Mouse (Mus musculus) CH12.LX (cell line): ENCODE data around the gene Myh2. TPM values are rescaled to one million over a fixed set of nuclear protein-coding genes. Genes with fewer than 3 reads are reported as not detected.

Experiments used
- DNase-seq: peaks from one replicate; pipeline ENCODE4 v3.0.0-alpha.2; 2013; ENCODE audit errors: extremely low read depth
- H3K27ac ChIP-seq: 2 replicates; pipeline ENCODE4 v1.5.1; 2012; ENCODE audit warnings: low read depth, mild to moderate bottlenecking, control low read depth, moderate library complexity; ENCODE audit not compliant: insufficient read depth
- H3K27me3 ChIP-seq: replicated peaks from 2 replicates; pipeline ENCODE3; 2012; ENCODE audit warnings: inconsistent platforms
- H3K36me3 ChIP-seq, 2 experiments: replicated peaks in 1 of 2; 2 replicates each; pipeline versions ENCODE3 to v1.6.1; 2012; ENCODE audit warnings: inconsistent platforms in 1 of 2, low read length in 1 of 2, mild to moderate bottlenecking in 1 of 2, mixed read lengths in 1 of 2, moderate library complexity in 1 of 2; ENCODE audit not compliant: control insufficient read depth in 1 of 2, insufficient read depth in 1 of 2
- H3K4me1 ChIP-seq, 2 experiments: 2 replicates each; pipeline ENCODE4 v1.6.1; 2012; ENCODE audit warnings: inconsistent platforms in 1 of 2, moderate library complexity in 1 of 2; ENCODE audit not compliant: insufficient read depth in 2 of 2, control insufficient read depth in 1 of 2
- H3K4me2 ChIP-seq: 2 replicates; pipeline ENCODE4 v1.6.1; 2012; ENCODE audit warnings: low read depth, mild to moderate bottlenecking, control low read depth; ENCODE audit not compliant: poor library complexity, insufficient read depth, severe bottlenecking
- H3K4me3 ChIP-seq, 3 experiments: fragments of 150-350 bp in 1 of 3; sonication (generic) in 1 of 3; replicated peaks in 1 of 3; 2 replicates each; pipeline versions ENCODE3 to v1.5.1; 2011 to 2012; ENCODE audit warnings: low read depth in 2 of 3, low read length in 2 of 3, mild to moderate bottlenecking in 2 of 3, moderate library complexity in 2 of 3, control low read depth in 1 of 3, improper control_type of control experiment in 1 of 3, inconsistent platforms in 1 of 3, mixed read lengths in 1 of 3; ENCODE audit not compliant: poor library complexity in 1 of 3
- H3K79me2 ChIP-seq: replicated peaks from 2 replicates; pipeline ENCODE4 v1.6.1; 2012; ENCODE audit warnings: mild to moderate bottlenecking, moderate library complexity; ENCODE audit not compliant: control insufficient read depth, poor library complexity, insufficient read depth, severe bottlenecking; ENCODE audit errors: extremely low read depth
- H3K9ac ChIP-seq: 2 replicates; pipeline ENCODE4 v1.6.1; 2012; ENCODE audit warnings: low read depth, mild to moderate bottlenecking, control low read depth, moderate library complexity; ENCODE audit not compliant: insufficient read depth
- H3K9me3 ChIP-seq: replicated peaks from 2 replicates; pipeline ENCODE3; 2012; ENCODE audit warnings: low read length, inconsistent platforms, mixed read lengths
- BHLHE40 ChIP-seq: IDR thresholded peaks from 2 replicates; pipeline ENCODE4 v1.6.1; 2011; ENCODE audit warnings: mild to moderate bottlenecking, low read depth, low read length, improper control_type of control experiment
- CHD1 ChIP-seq: IDR thresholded peaks from 2 replicates; pipeline ENCODE4 v1.6.1; 2012; ENCODE audit warnings: low read depth, low read length, improper control_type of control experiment, inconsistent platforms
- CHD2 ChIP-seq: IDR thresholded peaks from 2 replicates; pipeline ENCODE4 v1.6.1; 2011; ENCODE audit warnings: low read length, improper control_type of control experiment
- CTCF ChIP-seq, 2 experiments: IDR thresholded peaks in 1 of 2; conservative IDR thresholded peaks in 1 of 2; 2 replicates each; pipeline ENCODE4 v1.5.1; 2011 to 2012; ENCODE audit warnings: low read depth in 2 of 2, low read length in 2 of 2, improper control_type of control experiment in 1 of 2, inconsistent platforms in 1 of 2, mild to moderate bottlenecking in 1 of 2, moderate library complexity in 1 of 2
- E2F4 ChIP-seq: IDR thresholded peaks from 2 replicates; pipeline ENCODE4 v1.6.1; 2011; ENCODE audit warnings: low read depth, low read length, improper control_type of control experiment; ENCODE audit not compliant: insufficient replicate concordance
- ELF1 ChIP-seq: IDR thresholded peaks from 2 replicates; pipeline ENCODE4 v1.6.1; 2014; ENCODE audit warnings: low read depth, mild to moderate bottlenecking, inconsistent platforms, low read length, improper control_type of control experiment
- EP300 ChIP-seq: IDR thresholded peaks from 2 replicates; pipeline ENCODE4 v1.6.1; 2011; ENCODE audit warnings: low read length, improper control_type of control experiment
- ETS1 ChIP-seq: conservative IDR thresholded peaks from 2 replicates; pipeline ENCODE4 v1.6.1; 2012; ENCODE audit warnings: low read depth, mild to moderate bottlenecking, inconsistent platforms, low read length, improper control_type of control experiment, moderate library complexity
- GABPA ChIP-seq: IDR thresholded peaks from 2 replicates; pipeline ENCODE4 v1.6.1; 2012; ENCODE audit warnings: low read depth, low read length, improper control_type of control experiment, inconsistent platforms; ENCODE audit not compliant: insufficient replicate concordance
- HCFC1 ChIP-seq: IDR thresholded peaks from 2 replicates; pipeline ENCODE4 v1.6.1; 2012; ENCODE audit warnings: low read depth, mild to moderate bottlenecking, inconsistent platforms, low read length, improper control_type of control experiment
- IRF4 ChIP-seq: IDR thresholded peaks from 2 replicates; pipeline ENCODE4 v1.6.1; 2014; ENCODE audit warnings: low read depth, mild to moderate bottlenecking, inconsistent platforms, low read length, improper control_type of control experiment
- JUN ChIP-seq: IDR thresholded peaks from 2 replicates; pipeline ENCODE4 v1.6.1; 2011; ENCODE audit warnings: low read depth, mild to moderate bottlenecking, low read length, improper control_type of control experiment, moderate library complexity; ENCODE audit not compliant: insufficient read depth
- JUND ChIP-seq: conservative IDR thresholded peaks from 2 replicates; pipeline ENCODE4 v1.6.1; 2011; ENCODE audit warnings: low read depth, low read length, improper control_type of control experiment
- KAT2A ChIP-seq: IDR thresholded peaks from 2 replicates; pipeline ENCODE4 v1.6.1; 2012; ENCODE audit warnings: low read length, improper control_type of control experiment, inconsistent platforms; ENCODE audit not compliant: insufficient replicate concordance
- MAFK ChIP-seq: IDR thresholded peaks from 2 replicates; pipeline ENCODE4 v1.6.1; 2011; ENCODE audit warnings: low read length, improper control_type of control experiment; ENCODE audit not compliant: insufficient replicate concordance
- MAX ChIP-seq: IDR thresholded peaks from 2 replicates; pipeline ENCODE4 v1.6.1; 2011; ENCODE audit warnings: low read length, improper control_type of control experiment
- MAZ ChIP-seq: IDR thresholded peaks from 2 replicates; pipeline ENCODE4 v1.6.1; 2012; ENCODE audit warnings: low read depth, mild to moderate bottlenecking, inconsistent platforms, low read length, improper control_type of control experiment, moderate library complexity
- MEF2A ChIP-seq: IDR thresholded peaks from 2 replicates; pipeline ENCODE4 v1.6.1; 2014; ENCODE audit warnings: low read depth, mild to moderate bottlenecking, inconsistent platforms, low read length, improper control_type of control experiment, borderline replicate concordance
- MXI1 ChIP-seq: IDR thresholded peaks from 2 replicates; pipeline ENCODE4 v1.6.1; 2011; ENCODE audit warnings: mild to moderate bottlenecking, low read depth, low read length, improper control_type of control experiment
- MYC ChIP-seq: IDR thresholded peaks from 2 replicates; pipeline ENCODE4 v1.6.1; 2011; ENCODE audit warnings: low read depth, mild to moderate bottlenecking, improper control_type of control experiment, low read length
- NELFE ChIP-seq: IDR thresholded peaks from 2 replicates; pipeline ENCODE4 v1.6.1; 2011; ENCODE audit warnings: low read depth, low read length, improper control_type of control experiment
- NRF1 ChIP-seq: IDR thresholded peaks from 2 replicates; pipeline ENCODE4 v1.6.1; 2014; ENCODE audit warnings: low read depth, mild to moderate bottlenecking, inconsistent platforms, low read length, improper control_type of control experiment, moderate library complexity
- PAX5 ChIP-seq: IDR thresholded peaks from 2 replicates; pipeline ENCODE4 v1.6.1; 2012; ENCODE audit warnings: low read length, inconsistent platforms, mixed read lengths
- POLR2A ChIP-seq: IDR thresholded peaks from 2 replicates; pipeline ENCODE4 v1.6.1; 2011; ENCODE audit warnings: low read depth, mild to moderate bottlenecking, improper control_type of control experiment, low read length
- POLR2AphosphoS2 ChIP-seq: IDR thresholded peaks from 2 replicates; pipeline ENCODE4 v1.6.1; 2011; ENCODE audit warnings: low read depth, low read length, improper control_type of control experiment
- RAD21 ChIP-seq: IDR thresholded peaks from 2 replicates; pipeline ENCODE4 v1.6.1; 2011; ENCODE audit warnings: low read depth, mild to moderate bottlenecking, low read length, improper control_type of control experiment, moderate library complexity
- RCOR1 ChIP-seq: conservative IDR thresholded peaks from 2 replicates; pipeline ENCODE4 v1.6.1; 2012; ENCODE audit warnings: low read depth, mild to moderate bottlenecking, inconsistent platforms, low read length, improper control_type of control experiment
- SIN3A ChIP-seq: IDR thresholded peaks from 2 replicates; pipeline ENCODE4 v1.6.1; 2012; ENCODE audit warnings: low read length, improper control_type of control experiment, inconsistent platforms
- SMC3 ChIP-seq: IDR thresholded peaks from 2 replicates; pipeline ENCODE4 v1.6.1; 2011; ENCODE audit warnings: low read depth, low read length, improper control_type of control experiment
- TBP ChIP-seq: conservative IDR thresholded peaks from 2 replicates; pipeline ENCODE4 v1.6.1; 2011; ENCODE audit warnings: low read depth, low read length, improper control_type of control experiment
- TCF12 ChIP-seq: IDR thresholded peaks from 2 replicates; pipeline ENCODE4 v1.6.1; 2014; ENCODE audit warnings: low read depth, mild to moderate bottlenecking, inconsistent platforms, low read length, improper control_type of control experiment
- UBTF ChIP-seq: IDR thresholded peaks from 2 replicates; pipeline ENCODE4 v1.6.1; 2012; ENCODE audit warnings: low read depth, mild to moderate bottlenecking, inconsistent platforms, low read length, improper control_type of control experiment, moderate library complexity
- USF1 ChIP-seq: IDR thresholded peaks from 2 replicates; pipeline ENCODE4 v1.6.1; 2014; ENCODE audit warnings: low read depth, mild to moderate bottlenecking, inconsistent platforms, low read length, improper control_type of control experiment
- USF2 ChIP-seq: conservative IDR thresholded peaks from 2 replicates; pipeline ENCODE4 v1.6.1; 2011; ENCODE audit warnings: low read depth, low read length, improper control_type of control experiment
- ZC3H11A ChIP-seq: IDR thresholded peaks from 2 replicates; pipeline ENCODE4 v1.6.1; 2012; ENCODE audit warnings: low read depth, mild to moderate bottlenecking, inconsistent platforms, low read length, improper control_type of control experiment
- ZKSCAN1 ChIP-seq: IDR thresholded peaks from 2 replicates; pipeline ENCODE4 v1.6.1; 2012; ENCODE audit warnings: low read depth, inconsistent platforms, low read length, improper control_type of control experiment, borderline replicate concordance
- ZMIZ1 ChIP-seq: IDR thresholded peaks from 2 replicates; pipeline ENCODE4 v1.6.1; 2012; ENCODE audit warnings: low read depth, mild to moderate bottlenecking, inconsistent platforms, low read length, improper control_type of control experiment
- ZNF384 ChIP-seq: IDR thresholded peaks from 2 replicates; pipeline ENCODE4 v1.6.1; 2012; ENCODE audit warnings: low read depth, low read length, improper control_type of control experiment, inconsistent platforms
- dilution Hi-C: fragments of 300-500 bp; cut with MboI; formaldehyde crosslinking; loops from 2 replicates; pipeline ENCODE4 v1.14.3; 2020; ENCODE audit warnings: low sequenced_read_pairs; ENCODE audit not compliant: extremely low pct_unique_long_range_greater_than_20kb, extremely low pct_ligation_motif_present
- in situ Hi-C: fragments of 300-500 bp; cut with MboI; formaldehyde crosslinking; loops from 3 replicates; pipeline ENCODE4 v1.14.3; 2019; ENCODE audit warnings: low sequenced_read_pairs, low pct_ligation_motif_present, low pct_unique_long_range_greater_than_20kb, mixed read lengths
- polyA plus RNA-seq: library from polyadenylated mRNA; unstranded; fragments of >175 nt; gene quantifications from 2 replicates; pipeline ENCODE4 v1.2.1, GENCODE M21; 2012; ENCODE audit warnings: low read depth; ENCODE audit not compliant: insufficient read length
- total RNA-seq, 2 experiments: library from RNA; depleted of rRNA; stranded (reverse); fragments of 300-350 nt in 1 of 2; fragments of >200 nt in 1 of 2; gene quantifications; 2 replicates each; pipeline ENCODE4 v1.2.3; 2012 to 2014

Myh2 gene
- total and polyA plus RNA-seq, 3 experiments = 0.04 to 0.08 TPM; not detected in 1

- Histone ChIP-seq H3K79me2 (no peaks in the 10 kb centered on the region), H3K4me3 (peak overlapping the region in 1 of 3 experiments; percentile 8), H3K4me1 (peaks cover 17 to 42% of the 10 kb centered on the region in 2 experiments), H3K27me3 (no peaks in the 10 kb centered on the region), H3K4me2 (peak overlapping the region; percentile 83), H3K9ac (no peak overlapping the region), H3K36me3 (peaks cover 0 to 26% of the 10 kb centered on the region in 2 experiments), H3K27ac (peak overlapping the region; percentile 67), H3K9me3 (no peaks in the 10 kb centered on the region)
- dilution Hi-C loops (no loop called here), in situ Hi-C loops (loop anchor here (10.0 kb wide), 1 partner anchor 65 kb away; no protein-coding TSS in a partner anchor)
- peak; percentile 95 for DNase-seq
- TF ChIP-seq MXI1 (no peak), SMC3 (peak; percentile 35), JUND (peak; percentile 28; the same call in 1 of the 2 replicates), IRF4 (peak; percentile 97), GABPA (no peak), ZNF384 (no peak; the same call in 1 of the 2 replicates), ZC3H11A (no peak), EP300 (peak; percentile 98), NELFE (peak; percentile 49; the same call in 1 of the 2 replicates), PAX5 (no peak), CHD2 (peak; percentile 89), MAX (peak; percentile 78), POLR2A (no peak), E2F4 (0 out of 2 replicates have a peak, but pooled peaks have one; percentile 71), TCF12 (peak; percentile 62), HCFC1 (peak; percentile 52), RCOR1 (peak; percentile 98), RAD21 (no peak; the same call in 1 of the 2 replicates), ELF1 (peak; percentile 65), ETS1 (peak; percentile 81), TBP (peak; percentile 74; the same call in 1 of the 2 replicates), ZKSCAN1 (no peak), POLR2AphosphoS2 (no peak), MYC (peak; percentile 59), MAZ (peak; percentile 77), NRF1 (no peak), USF1 (no peak), ZMIZ1 (peak; percentile 72), UBTF (no peak), MAFK (0 out of 2 replicates have a peak, but pooled peaks have one; percentile 62), SIN3A (peak; percentile 70), CTCF (conservative IDR thresholded peaks at IDR 0.05 in 1 of 2, IDR thresholded peaks at IDR 0.05 in 1 of 2; ENCODE audit: low read depth in 2 of 2, low read length in 2 of 2) (no peak), JUN (peak; percentile 51), MEF2A (peak; percentile 71; the same call in 1 of the 2 replicates), USF2 (no peak), BHLHE40 (peak; percentile 57), CHD1 (peak; percentile 61; the same call in 1 of the 2 replicates), KAT2A (0 out of 2 replicates have a peak, but pooled peaks have one; percentile 60)
Observed at GRCm38 (mm10) chr11:67160131-67160530, 10.7 kb upstream of the Myh2 start.
